In genomic region chr4:155354546-155354945, GRCm38 (mm10) we compare ENCODE assay signal across 17 mouse cellular contexts. TPM values are rescaled to one million over a fixed set of nuclear protein-coding genes. Genes with fewer than 3 reads are reported as not detected.
"Had no signal": no experiment of that assay in that cellular context is flagged by ENCODE, and none has a peak within 500 bp of the region (broad histone marks: within the 10 kb centered on the region; RNA-seq: fewer than 3 reads in every experiment).

No protein-coding gene starts in this region.

- DNase-seq: lung, embryonic 14.5 days; lung, postnatal 10 days; lung, postnatal 4 days; midbrain, embryonic 14.5 days; retina, postnatal 1 day; right cerebral cortex, adult 18-20 months; right cerebral cortex, postnatal 25 days; right cerebral cortex, postnatal 4 days; spleen, adult 18-20 months; thymus, adult 18-20 months had no signal

- H3K36me3 ChIP-seq: midbrain, embryonic 10.5 days; midbrain, embryonic 12.5 days; neural tube, embryonic 13.5 days; neural tube, embryonic 15.5 days had no signal

- H3K4me3 ChIP-seq: midbrain, embryonic 10.5 days; midbrain, embryonic 12.5 days; myocyte; neural tube, embryonic 13.5 days; neural tube, embryonic 15.5 days had no signal

- H3K4me1 ChIP-seq: midbrain, embryonic 10.5 days; midbrain, embryonic 12.5 days; neural tube, embryonic 13.5 days; neural tube, embryonic 15.5 days had no signal

- H3K27ac ChIP-seq: midbrain, embryonic 10.5 days; midbrain, embryonic 12.5 days; neural tube, embryonic 13.5 days; neural tube, embryonic 15.5 days had no signal

RNA-seq across cellular contexts. Expression of gene Gabrd, which starts 43.4 kb away (rescaled TPM):
- polyA plus RNA-seq: lung, embryonic 14.5 days; midbrain, embryonic 10.5 days; midbrain, embryonic 12.5 days; midbrain, embryonic 14.5 days; neural tube, embryonic 11.5 days; stomach, embryonic 14.5 days had no signal
